Mouse (Mus musculus) left cerebral cortex, adult 18-20 months (tissue): ENCODE measurements around the gene 5330417C22Rik. TPM values are rescaled to one million over a fixed set of nuclear protein-coding genes. Genes with fewer than 3 reads are reported as not detected.
A peak's percentile ranks its signal among the peaks of the same experiment; 100 is the strongest.

Source experiments
- DNase-seq, 2 experiments: peaks; one replicate each; pipeline ENCODE4 v3.0.0; 2021 to 2022; ENCODE audit warnings: low spot score in 2 of 2, mixed read lengths in 1 of 2
- microRNA-seq, 2 experiments: library from miRNA; unstranded; fragments of <30 nt; microRNA quantifications; one replicate each; pipeline ENCODE4 v1.2.0; 2021
- total RNA-seq, 2 experiments: library from RNA; stranded (reverse); gene quantifications; 2 replicates each; pipeline ENCODE4 v1.2.3; 2021

The 5330417C22Rik gene
- total RNA-seq, 2 experiments from 2014 or later: 30.6 to 30.9 TPM

- DNase-seq: peak in 1 of 2 experiments; percentile 60
These were observed 121.2 kb downstream of the 5330417C22Rik start, which contains the start of gene Celsr2 for GRCm38 (mm10) chr3:108414857-108415830. TSS of gene Celsr2 (minus strand) at chr3:108415552.

GRCm38 (mm10) chr3:108413634-108414360 lies 122.5 kb downstream of the 5330417C22Rik start:
- DNase-seq: no peak

DNA sequence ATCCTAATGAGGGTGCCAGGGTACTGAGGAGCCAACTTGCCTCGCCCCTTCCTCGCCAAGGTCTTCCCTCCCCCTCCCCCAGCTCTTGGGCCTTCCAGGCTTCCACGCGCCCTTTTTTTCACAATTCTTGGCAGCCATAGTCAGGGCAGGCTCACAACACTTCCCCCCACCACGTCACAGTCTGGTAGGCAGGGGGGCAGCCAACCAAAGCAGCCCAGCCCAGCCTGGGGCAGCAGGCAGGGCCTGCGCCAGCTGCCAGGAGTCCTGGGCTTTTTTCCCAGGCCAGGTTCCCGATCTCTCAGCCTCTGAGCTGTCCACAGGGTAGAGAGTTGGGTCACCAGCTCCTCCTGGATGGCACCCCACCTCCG lies 124.6 kb downstream of the 5330417C22Rik start:
- DNase-seq: peak in 1 of 2 experiments; percentile 41

GRCm38 (mm10) chr3:108411026-108411753 lies 125.1 kb downstream of the 5330417C22Rik start:
- no peak for DNase-seq

GRCm38 (mm10) chr3:108410359-108410714 lies 126.0 kb downstream of the 5330417C22Rik start:
- no peak for DNase-seq

DNA sequence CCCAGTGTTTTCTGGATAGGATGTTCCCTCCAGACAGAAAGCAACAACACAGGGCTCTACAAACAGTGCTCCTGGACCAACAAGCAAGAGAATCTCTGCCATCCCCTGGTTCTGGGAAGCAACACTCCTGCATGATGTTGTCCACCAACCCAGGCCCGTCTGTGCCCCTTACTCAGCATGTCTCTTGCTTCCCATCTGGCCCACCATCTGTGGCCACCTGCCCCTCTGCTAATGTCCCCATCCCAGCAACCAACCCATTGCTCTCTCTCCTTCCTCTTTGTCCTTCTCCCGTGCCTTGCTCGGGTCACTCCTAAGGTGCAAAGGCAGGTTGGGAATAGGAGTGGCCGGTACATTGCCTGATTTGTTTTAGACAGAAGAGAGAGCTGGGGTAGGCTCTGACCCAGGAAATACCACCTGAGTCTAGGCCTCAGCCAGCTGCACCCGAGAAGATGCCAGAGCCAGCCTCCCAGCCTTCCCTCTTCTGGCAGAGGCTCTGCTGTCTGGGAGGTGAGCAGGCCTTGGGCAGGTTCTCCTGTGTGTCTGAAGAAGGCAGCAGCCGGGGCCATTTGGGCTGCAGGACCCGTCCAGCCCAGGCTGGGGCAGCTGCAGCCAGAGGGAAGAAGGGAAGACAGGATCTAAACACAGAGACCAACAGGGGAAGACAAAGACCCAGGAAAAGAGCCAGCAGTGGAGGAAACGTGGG lies 126.5 kb downstream of the 5330417C22Rik start:
- DNase-seq: no peak

DNA sequence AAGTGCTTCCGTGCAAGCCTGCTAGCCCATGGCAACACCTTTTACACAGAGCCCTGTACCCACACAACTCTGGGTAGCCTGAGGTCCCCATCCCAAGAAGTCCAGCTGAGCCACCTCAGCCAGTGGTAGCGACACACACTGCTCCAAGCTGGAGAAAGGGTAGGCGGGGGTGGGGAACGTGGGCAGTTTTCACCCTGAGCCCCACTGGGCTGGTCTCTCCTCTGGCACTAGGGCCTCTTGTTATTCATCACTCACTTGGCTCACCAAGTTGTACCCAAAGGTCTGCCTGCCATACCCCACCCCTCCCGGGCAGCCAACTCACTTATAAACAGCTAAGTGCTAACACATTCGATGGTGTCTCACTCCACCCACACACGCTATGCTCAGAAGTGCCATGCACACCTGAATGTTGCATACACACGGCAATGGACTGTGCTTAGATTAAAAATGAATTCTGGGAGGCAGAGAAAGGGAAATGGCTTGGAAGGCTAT lies 127.8 kb downstream of the 5330417C22Rik start:
- DNase-seq: no peak

- peak; percentile 52 to 70 for DNase-seq
These were observed 129.9 kb downstream of the 5330417C22Rik start for GRCm38 (mm10) chr3:108406306-108406885.

Small RNA genes lying within 50 kb of the gene (microRNA-seq; reads per million reads assigned to microRNA genes)
- gene Gm22860: 0 reads per million in 2 experiments

Other genes with a start within 250 kb of the 5330417C22Rik start
- gene Mybphl, start 171.6 kb downstream of the 5330417C22Rik start, total RNA-seq: under 1 TPM; 0.26 to 0.49 TPM
- 10 to 100 TPM; 17.8 to 18.1 TPM for gene Psrc1, start 152.7 kb downstream of the 5330417C22Rik start, total RNA-seq
- gene Celsr2, start 121.0 kb downstream of the 5330417C22Rik start, total RNA-seq: 100 to 1,000 TPM; 148 to 155 TPM
- gene Sars, start 91.3 kb downstream of the 5330417C22Rik start, total RNA-seq: 100 to 1,000 TPM; 244 to 258 TPM
- 1 to 10 TPM in 1 of 2 experiments, under 1 TPM in 1; 1.00 to 2.8 TPM for gene 1700013F07Rik, start 2.4 kb downstream of the 5330417C22Rik start, total RNA-seq
- 10 to 100 TPM; 45.2 to 45.4 TPM for gene Tmem167b, start 25.9 kb upstream of the 5330417C22Rik start, total RNA-seq
- 10 to 100 TPM; 21.2 to 24.1 TPM for gene Taf13, start 35.2 kb upstream of the 5330417C22Rik start, total RNA-seq
- gene Wdr47, start 54.7 kb upstream of the 5330417C22Rik start, total RNA-seq: 100 to 1,000 TPM; 123 to 138 TPM
- 10 to 100 TPM; 29.2 to 31.2 TPM for gene Clcc1, start 117.4 kb upstream of the 5330417C22Rik start, total RNA-seq
- gene Gpsm2, start 185.8 kb upstream of the 5330417C22Rik start, total RNA-seq: 10 to 100 TPM; 14.7 to 18.8 TPM
- gene Aknad1, start 203.1 kb upstream of the 5330417C22Rik start, total RNA-seq: under 1 TPM in 1 of 2 experiments, not detected in 1; 0.12 TPM